Mouse (Mus musculus): ENCODE results near the gene Gbe1.

GRCm38 (mm10) chr16:70561635-70562348 is 248.0 kb downstream of the Gbe1 start:
- TF ChIP-seq CTCF (IDR thresholded peaks at IDR 0.05; ENCODE audit: insufficient read depth, low read length) (no peak), POLR2A (IDR thresholded peaks at IDR 0.05; ENCODE audit: borderline replicate concordance, extremely low read depth, low read depth, low read length) (no peak)
